Mouse (Mus musculus): ENCODE results near the gene Nrarp.

The Nrarp gene

GRCm38 (mm10) chr2:25228995-25229530 lies 48.5 kb downstream of the Nrarp start:
- no peak for DNase-seq (ENCODE audit: low read depth)

- no peak for DNase-seq (ENCODE audit: low read depth)
Observed at GRCm38 (mm10) chr2:25229582-25229981, 49.0 kb downstream of the Nrarp start.

DNA sequence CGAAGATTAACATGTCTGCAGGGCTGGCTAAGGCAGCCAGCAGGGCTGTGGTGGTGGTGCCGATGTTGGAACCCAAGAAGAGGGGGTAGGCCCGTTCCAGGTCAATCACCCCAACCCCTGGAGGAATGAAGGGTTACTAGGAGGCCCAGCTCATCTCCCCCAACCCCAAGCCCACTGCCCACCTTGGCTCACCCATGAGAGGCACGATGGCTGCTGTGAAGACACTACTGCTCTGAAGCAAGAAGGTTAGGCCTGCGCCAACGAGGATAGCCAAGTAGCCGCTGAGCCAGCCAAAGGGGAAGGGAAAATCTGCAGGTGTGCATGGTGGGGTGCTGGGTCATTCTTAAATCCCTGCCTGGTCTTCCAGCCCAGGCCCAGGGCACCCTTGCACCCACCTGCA lies 50.0 kb downstream of the Nrarp start:
- DNase-seq (ENCODE audit: low read depth): no peak

DNA sequence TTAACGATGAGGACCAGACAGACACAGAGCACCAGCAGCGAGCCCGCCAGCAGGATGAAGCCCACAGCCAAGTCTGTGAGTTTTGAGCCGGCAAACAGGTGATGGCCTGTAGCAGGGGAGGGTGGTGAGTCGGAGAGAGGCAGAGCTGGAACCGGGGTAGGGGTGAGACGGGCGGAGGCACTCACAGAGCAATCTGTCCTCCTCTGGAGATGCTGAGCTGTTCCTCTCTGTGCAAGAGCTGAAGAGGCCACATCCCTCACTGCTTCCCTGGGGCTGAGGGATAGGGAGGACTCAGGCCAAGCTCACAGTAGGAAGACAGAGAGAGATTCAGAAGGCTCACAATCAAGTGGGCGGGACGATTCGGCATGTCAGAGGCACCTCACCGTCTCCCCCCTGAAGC lies 50.5 kb downstream of the Nrarp start:
- no peak for DNase-seq (ENCODE audit: low read depth)
